Mouse (Mus musculus) hindbrain, embryonic 14.5 days (tissue): Measurements from ENCODE around the gene Ntsr2. TPM values are rescaled to one million over a fixed set of nuclear protein-coding genes. Genes with fewer than 3 reads are reported as not detected.
"Not testable (repeated sequence)": the region's sequence is repeated elsewhere in the genome, so short reads cannot be mapped to it uniquely, and the experiment has no call there.

Experiments
- ATAC-seq: fragments of 200-750 bp; cut with Nextera tagmentation; 2 replicates; pipeline ENCODE4 v1.8.0; 2017; ENCODE audit warnings: moderate number of reproducible peaks, mild to moderate bottlenecking, moderate TSS enrichment, moderate library complexity; ENCODE audit not compliant: low FRiP score
- DNase-seq: peaks from one replicate; pipeline ENCODE4 v3.0.0-alpha.2; 2015; ENCODE audit warnings: low spot score
- H3K27ac ChIP-seq: fragments of 300-500 bp; sonication (generic); 2 replicates; pipeline ENCODE4 v1.5.1; 2014; ENCODE audit warnings: mild to moderate bottlenecking, moderate library complexity
- H3K27me3 ChIP-seq: fragments of 300-500 bp; sonication (generic); 2 replicates; pipeline ENCODE4 v1.6.1; 2014; ENCODE audit warnings: mild to moderate bottlenecking, low read length, mixed read lengths; ENCODE audit not compliant: control insufficient read depth, insufficient read depth
- H3K36me3 ChIP-seq: fragments of 300-500 bp; sonication (generic); replicated peaks from 2 replicates; pipeline ENCODE4 v1.6.1; 2014; ENCODE audit not compliant: control insufficient read depth, insufficient read depth
- H3K4me1 ChIP-seq: fragments of 300-500 bp; sonication (generic); replicated peaks from 2 replicates; pipeline ENCODE4 v1.6.1; 2014; ENCODE audit warnings: antibody characterized with exemption, low read length, mixed read lengths; ENCODE audit not compliant: control insufficient read depth, insufficient read depth
- H3K4me2 ChIP-seq: fragments of 300-500 bp; sonication (generic); replicated peaks from 2 replicates; pipeline ENCODE4 v1.6.1; 2014; ENCODE audit warnings: mild to moderate bottlenecking, moderate library complexity
- H3K4me3 ChIP-seq: fragments of 300-500 bp; sonication (generic); replicated peaks from 2 replicates; pipeline ENCODE4 v1.5.1; 2014; ENCODE audit warnings: mild to moderate bottlenecking, low read length
- H3K9ac ChIP-seq: fragments of 300-500 bp; sonication (generic); 2 replicates; pipeline ENCODE4 v1.6.1; 2014
- H3K9me3 ChIP-seq: fragments of 300-500 bp; sonication (generic); 2 replicates; pipeline ENCODE4 v1.6.1; 2016; ENCODE audit warnings: low read length; ENCODE audit not compliant: control insufficient read depth
- WGBS: fragments of 180-500 bp; shearing (Covaris S2); extraction: QIAGEN DNeasy Blood & Tissue Kit; methylation state at CpG from one replicate; pipeline ENCODE4 v1.1.7; 2014; 5-methylcytosine and 5-hydroxymethylcytosine counted together
- polyA plus RNA-seq: library from polyadenylated mRNA; unstranded; fragments of >200 nt; fragmentation: Nextera tagmentation; extraction: Ambion mirVana; gene quantifications from 2 replicates; pipeline ENCODE4 v1.2.1, GENCODE M21; 2014

Ntsr2 gene
- polyA plus RNA-seq, 1 experiment from 2014 or later: 1.8 TPM

DNA sequence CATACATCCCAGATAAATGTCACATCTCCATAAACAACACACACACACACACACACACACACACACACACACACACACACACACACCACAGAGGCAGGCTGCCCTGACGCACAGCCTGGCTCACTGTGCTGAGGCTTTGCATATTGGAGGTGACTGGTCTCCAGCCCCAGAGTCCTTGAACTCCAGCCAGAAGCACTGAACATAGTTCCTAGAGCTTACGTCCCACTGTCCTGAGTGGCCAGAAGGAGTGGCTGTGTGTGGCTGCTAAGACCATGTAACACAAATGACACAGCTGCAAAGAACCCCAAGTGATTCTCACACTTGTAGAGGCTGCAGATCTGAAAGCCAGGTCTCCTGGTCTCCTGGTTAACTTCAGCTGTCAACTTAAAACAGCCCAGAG lies 8.8 kb downstream of the Ntsr2 start:
- Histone ChIP-seq H3K4me3 (no peak overlapping the region), H3K9ac (no peak overlapping the region), H3K27ac (no peak overlapping the region), H3K27me3 (no peaks in the 10 kb centered on the region), H3K36me3 (no peaks in the 10 kb centered on the region), H3K9me3 (no peaks in the 10 kb centered on the region), H3K4me1 (no peaks in the 10 kb centered on the region), H3K4me2 (no peak overlapping the region)
- no peak for DNase-seq
- ATAC-seq: no peak
- 80% methylated on average over 2 of the region's 2 CpGs for WGBS

DNA sequence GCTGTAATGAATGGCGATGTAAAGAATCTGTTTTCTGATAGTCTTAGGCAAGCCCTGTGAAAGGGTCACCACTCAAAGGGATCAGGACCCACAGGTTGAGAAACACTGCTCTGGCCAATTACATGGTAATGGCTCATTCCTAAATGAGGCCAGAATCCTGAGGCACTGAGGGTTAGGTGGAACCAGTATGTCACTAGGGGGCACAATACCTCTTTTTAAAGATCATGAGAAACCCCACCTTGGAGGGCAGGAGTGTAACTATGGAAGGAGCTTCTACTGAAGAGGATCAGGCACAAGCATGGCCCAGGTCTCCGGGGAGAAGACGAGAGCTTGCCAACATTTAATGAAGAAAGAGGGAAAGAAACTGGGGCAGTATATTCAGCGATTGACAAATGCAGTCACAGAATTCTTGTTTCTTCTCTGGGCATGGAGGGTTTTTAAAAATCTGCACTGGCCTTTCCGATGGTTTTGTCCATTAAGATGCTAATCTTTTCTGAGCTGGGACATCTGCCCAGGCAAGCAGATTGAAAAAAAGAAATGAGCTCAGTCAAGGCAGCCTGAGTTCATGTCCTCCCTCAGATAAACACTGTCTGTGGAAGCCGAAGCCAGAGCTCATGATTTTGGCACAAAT lies 9.9 kb downstream of the Ntsr2 start:
- peak; percentile 10; the same call in 1 of the 2 replicates for ATAC-seq
- Histone ChIP-seq H3K4me2 (no peak overlapping the region), H3K4me3 (no peak overlapping the region), H3K27me3 (no peaks in the 10 kb centered on the region), H3K4me1 (no peaks in the 10 kb centered on the region), H3K9ac (no peak overlapping the region), H3K27ac (no peak overlapping the region), H3K9me3 (no peaks in the 10 kb centered on the region), H3K36me3 (no peaks in the 10 kb centered on the region)
- 69% methylated on average over 6 of the region's 6 CpGs for WGBS
- no peak for DNase-seq

DNA sequence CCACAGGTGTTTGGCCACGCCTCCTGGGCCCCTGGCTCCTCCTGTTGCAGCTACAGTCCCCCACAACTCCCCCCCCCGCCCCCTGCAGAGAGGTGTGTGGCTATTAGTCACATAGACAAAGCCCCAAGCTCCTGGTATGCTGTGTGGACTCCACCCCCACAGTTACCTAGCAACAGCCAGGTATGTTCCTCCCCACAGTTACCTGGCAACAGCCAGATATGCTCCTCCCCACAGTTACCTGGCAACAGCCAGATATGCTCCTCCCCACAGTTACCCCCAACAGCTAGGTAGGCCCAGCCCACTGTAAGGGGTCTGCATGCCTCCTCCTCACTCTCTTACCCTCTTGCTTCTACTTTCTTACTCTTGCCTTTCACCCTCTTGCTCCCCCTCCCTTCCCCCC lies 11.8 kb downstream of the Ntsr2 start:
- DNase-seq: no peak
- WGBS: 10% methylated on average over 2 of the region's 2 CpGs

DNA sequence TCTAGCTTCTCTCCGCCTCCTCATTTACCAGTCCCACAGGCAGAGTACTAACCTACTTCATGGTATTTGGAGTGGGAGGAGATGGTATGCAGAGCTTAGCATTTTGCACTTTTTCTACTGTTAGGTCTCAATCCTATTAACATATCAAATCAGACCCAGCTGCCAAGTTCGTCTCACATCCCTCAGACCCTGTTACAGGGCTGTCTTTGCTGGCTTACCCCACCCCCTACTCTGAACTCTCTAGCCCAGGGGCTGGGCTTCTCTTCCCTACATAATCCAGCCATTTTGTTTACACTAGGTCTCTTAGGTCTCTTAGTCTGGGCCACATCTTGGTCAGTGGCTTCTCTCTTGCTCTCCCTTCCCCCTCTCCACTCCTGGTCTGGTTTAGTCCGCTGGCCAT lies 16.0 kb downstream of the Ntsr2 start:
- Histone ChIP-seq H3K27ac (no peak overlapping the region), H3K4me3 (no peak overlapping the region), H3K27me3 (no peaks in the 10 kb centered on the region), H3K9ac (no peak overlapping the region), H3K4me1 (no peaks in the 10 kb centered on the region), H3K9me3 (no peaks in the 10 kb centered on the region), H3K4me2 (no peak overlapping the region), H3K36me3 (no peaks in the 10 kb centered on the region)
- WGBS: 62% methylated on average over 3 of the region's 3 CpGs
- ATAC-seq (no peak; the same call in 1 of the 2 replicates), DNase-seq (no peak)

More for the DNA sequence above, 11.8 kb downstream of the Ntsr2 start:
- H3K36me3 ChIP-seq: no peaks in the 10 kb centered on the region
- no peaks in the 10 kb centered on the region for H3K4me1 ChIP-seq
- H3K27me3 ChIP-seq: no peaks in the 10 kb centered on the region
- no peak overlapping the region for H3K9ac ChIP-seq
- H3K27ac ChIP-seq: no peak overlapping the region
- no peak overlapping the region for H3K4me3 ChIP-seq
- ATAC-seq: peak; percentile 32; the same call in 1 of the 2 replicates
- no peak overlapping the region for H3K4me2 ChIP-seq
- no peaks in the 10 kb centered on the region for H3K9me3 ChIP-seq

DNA sequence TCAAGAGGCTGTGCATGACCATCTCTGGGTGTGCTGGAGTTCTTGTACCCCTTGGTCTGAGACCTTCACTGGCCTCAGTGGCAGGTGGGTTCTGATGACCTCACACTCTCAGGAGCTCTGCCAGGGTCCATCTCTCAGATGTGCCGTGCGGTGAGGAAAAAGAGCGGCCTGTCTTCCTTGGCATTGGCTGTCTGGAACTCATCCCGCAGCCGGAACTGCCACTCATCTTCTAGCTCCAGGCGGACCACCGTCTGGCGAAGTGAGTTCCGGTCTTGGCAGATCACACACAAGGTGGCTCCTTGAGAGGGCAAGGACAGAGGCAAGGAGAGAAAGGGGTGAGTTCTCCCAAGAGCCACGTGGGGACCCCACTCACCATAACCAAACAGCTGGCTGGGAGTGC lies 19.1 kb downstream of the Ntsr2 start:
- Histone ChIP-seq H3K27me3 (no peaks in the 10 kb centered on the region), H3K9me3 (no peaks in the 10 kb centered on the region), H3K4me2 (no peak overlapping the region), H3K4me1 (no peaks in the 10 kb centered on the region), H3K36me3 (no peaks in the 10 kb centered on the region), H3K27ac (no peak overlapping the region), H3K4me3 (no peak overlapping the region), H3K9ac (no peak overlapping the region)
- ATAC-seq (no peak), DNase-seq (no peak)
- 95% methylated on average over 10 of the region's 10 CpGs for WGBS

DNA sequence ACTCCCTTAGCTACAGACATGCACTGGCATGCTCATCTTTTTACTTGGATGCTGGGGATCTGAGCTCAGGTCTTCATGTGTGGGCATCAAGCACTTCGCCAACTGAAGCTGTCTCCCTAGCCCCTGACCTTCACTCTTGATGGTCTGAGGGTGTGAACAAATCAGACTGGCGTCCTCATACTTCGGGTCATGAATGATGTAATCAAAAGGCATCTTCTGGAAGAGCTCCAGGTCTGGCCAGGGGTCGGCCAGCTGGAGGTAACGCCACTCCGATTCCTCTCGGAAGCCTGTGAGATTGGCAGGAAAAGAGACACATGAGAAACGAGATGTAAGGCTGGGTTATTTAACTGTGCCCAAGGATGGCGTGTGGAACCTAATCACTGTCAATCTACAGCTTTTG lies 37.4 kb downstream of the Ntsr2 start:
- Histone ChIP-seq H3K27ac (no peak overlapping the region), H3K9ac (no peak overlapping the region), H3K36me3 (0 out of 2 replicates have a peak, but pooled peaks cover 3% of the 10 kb centered on the region), H3K4me2 (no peak overlapping the region), H3K4me3 (no peak overlapping the region), H3K9me3 (no peaks in the 10 kb centered on the region), H3K4me1 (no peaks in the 10 kb centered on the region), H3K27me3 (no peaks in the 10 kb centered on the region)
- ATAC-seq: no peak
- WGBS: 92% methylated on average over 9 of the region's 9 CpGs
- DNase-seq: no peak

DNA sequence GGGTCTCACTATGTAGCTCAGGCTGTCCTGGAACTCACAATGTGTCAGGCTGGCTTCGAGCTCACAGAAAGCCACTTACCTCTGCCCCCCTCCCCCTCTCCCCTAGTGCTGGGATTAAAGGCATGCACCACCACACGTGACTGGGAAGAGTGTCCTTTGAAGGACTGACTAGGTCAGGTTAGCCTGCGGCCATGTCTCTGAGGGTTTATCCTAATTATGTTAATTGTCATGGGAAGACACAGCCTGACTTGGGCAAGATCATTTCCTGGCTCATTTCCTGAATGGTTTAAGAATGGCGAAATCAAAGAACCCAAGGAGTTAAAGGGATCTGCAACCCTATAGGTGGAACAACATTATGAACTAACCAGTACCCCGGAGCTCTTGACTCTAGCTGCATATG lies 41.6 kb downstream of the Ntsr2 start:
- ATAC-seq (no peak), DNase-seq (no peak)
- Histone ChIP-seq H3K9me3 (no peaks in the 10 kb centered on the region), H3K36me3 (no peaks in the 10 kb centered on the region), H3K4me2 (no peak overlapping the region), H3K27me3 (no peaks in the 10 kb centered on the region), H3K4me1 (no peaks in the 10 kb centered on the region), H3K27ac (no peak overlapping the region), H3K9ac (no peak overlapping the region), H3K4me3 (no peak overlapping the region)
- 79% methylated on average over 5 of the region's 5 CpGs for WGBS

DNA sequence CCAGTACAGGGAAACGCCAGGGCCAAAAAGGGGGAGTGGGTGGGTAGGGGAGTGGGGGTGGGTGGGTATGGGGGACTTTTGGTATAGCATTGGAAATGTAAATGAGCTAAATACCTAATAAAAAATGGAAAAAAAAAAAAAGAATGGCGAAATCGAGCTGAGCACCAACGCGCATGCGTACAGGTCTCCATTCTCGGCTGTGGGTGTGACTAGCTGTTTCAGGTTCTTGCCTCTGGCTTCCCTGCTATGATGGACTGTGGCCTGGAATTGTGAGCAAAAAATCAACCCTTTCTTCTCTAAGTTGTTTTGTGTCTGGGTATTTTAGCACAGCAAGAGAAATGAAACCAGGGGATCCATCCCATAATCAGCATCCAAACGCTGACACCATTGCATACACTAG lies 42.1 kb downstream of the Ntsr2 start:
- DNase-seq, H3K4me2 ChIP-seq: not testable (repeated sequence)

DNA sequence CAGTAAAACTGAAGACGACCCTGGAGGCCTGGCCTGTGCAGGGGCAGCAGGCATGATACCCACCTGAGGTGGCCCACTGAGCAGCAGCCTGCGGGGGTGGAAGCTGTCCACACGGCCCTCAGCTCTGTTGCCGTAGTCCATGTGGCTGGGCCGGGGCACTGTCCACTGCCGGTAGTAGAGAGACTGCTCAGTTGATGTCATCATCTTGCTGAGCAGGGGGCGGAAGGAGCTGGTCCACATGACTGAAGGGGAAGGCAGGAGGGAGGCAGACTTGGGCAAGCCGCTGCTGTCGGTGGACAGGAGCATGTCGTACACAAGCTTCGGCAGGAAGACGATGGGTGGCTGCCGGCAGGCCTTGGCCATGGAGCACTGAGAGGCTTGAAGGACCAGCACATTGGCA lies 43.0 kb downstream of the Ntsr2 start:
- no peak overlapping the region for H3K4me2 ChIP-seq
- DNase-seq (no peak), ATAC-seq (no peak)
- H3K27me3 ChIP-seq: no peaks in the 10 kb centered on the region
- H3K9me3 ChIP-seq: no peaks in the 10 kb centered on the region
- H3K4me3 ChIP-seq: no peak overlapping the region
- no peak overlapping the region for H3K9ac ChIP-seq
- WGBS: 91% methylated on average over 13 of the region's 13 CpGs
- no peak overlapping the region for H3K27ac ChIP-seq
- no peaks in the 10 kb centered on the region for H3K36me3 ChIP-seq
- no peaks in the 10 kb centered on the region for H3K4me1 ChIP-seq

More for the DNA sequence above, 42.1 kb downstream of the Ntsr2 start:
- not testable (repeated sequence) for H3K27me3 ChIP-seq, H3K9me3 ChIP-seq, H3K4me1 ChIP-seq, H3K9ac ChIP-seq, H3K27ac ChIP-seq, H3K4me3 ChIP-seq, ATAC-seq, H3K36me3 ChIP-seq
- 99% methylated on average over 7 of the region's 8 CpGs for WGBS

DNA sequence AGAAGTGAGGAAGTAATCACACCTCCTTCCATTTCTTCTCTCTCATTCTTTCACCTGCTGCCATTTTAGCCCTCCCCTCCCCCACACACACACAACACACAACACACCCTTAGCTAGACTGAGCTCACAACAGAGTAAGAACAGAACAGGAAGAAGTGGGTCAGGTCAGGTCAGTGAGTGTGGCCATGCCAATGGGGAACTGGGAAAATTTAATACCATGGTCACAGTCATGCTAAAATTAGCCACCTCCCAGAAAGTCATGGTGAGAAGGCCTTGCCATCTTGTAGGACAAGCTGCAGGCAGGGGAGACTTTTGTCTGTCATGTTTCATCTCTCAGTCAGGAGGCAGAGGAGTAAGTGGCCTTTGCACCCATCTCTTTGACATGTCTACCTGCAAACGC lies 45.5 kb downstream of the Ntsr2 start:
- 96% methylated on average over 1 of the region's 1 CpGs for WGBS
- Histone ChIP-seq H3K27ac (no peak overlapping the region), H3K4me1 (no peaks in the 10 kb centered on the region), H3K9me3 (no peaks in the 10 kb centered on the region), H3K4me2 (no peak overlapping the region), H3K36me3 (no peaks in the 10 kb centered on the region), H3K27me3 (no peaks in the 10 kb centered on the region), H3K9ac (no peak overlapping the region), H3K4me3 (no peak overlapping the region)
- ATAC-seq (no peak), DNase-seq (no peak)
